Mouse (Mus musculus) thymus, postnatal 25 days (tissue): ENCODE data around the gene Foxo6.
A peak's percentile ranks its signal among the peaks of the same experiment; 100 is the strongest.

Source experiments
- DNase-seq: peaks from one replicate; pipeline ENCODE4 v3.0.0; 2022

The Foxo6 gene

DNA sequence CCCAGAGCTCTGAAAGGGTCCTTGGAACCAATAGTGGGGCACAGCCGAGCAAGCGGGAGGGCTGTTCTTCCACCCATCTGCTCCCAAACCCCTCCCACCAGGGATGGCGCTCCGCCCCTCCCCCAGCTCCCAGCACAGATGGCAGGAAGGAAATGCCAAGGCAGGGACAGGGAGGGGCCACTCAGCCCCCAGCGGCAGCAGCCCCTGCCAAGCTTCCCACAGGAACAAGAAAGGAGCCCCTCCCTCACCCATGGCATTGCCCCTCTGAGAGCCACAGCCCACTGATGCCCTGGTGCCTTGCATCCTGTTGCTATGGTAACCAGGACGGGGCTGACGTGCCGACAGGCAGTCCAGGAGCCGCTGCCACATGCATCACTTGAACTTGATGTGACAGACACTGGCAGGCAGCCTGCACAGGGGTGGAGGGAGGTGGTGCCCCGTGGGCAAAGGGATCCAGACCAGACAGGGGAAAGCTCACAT is 44.3 kb downstream of the Foxo6 start:
- no peak for DNase-seq

DNA sequence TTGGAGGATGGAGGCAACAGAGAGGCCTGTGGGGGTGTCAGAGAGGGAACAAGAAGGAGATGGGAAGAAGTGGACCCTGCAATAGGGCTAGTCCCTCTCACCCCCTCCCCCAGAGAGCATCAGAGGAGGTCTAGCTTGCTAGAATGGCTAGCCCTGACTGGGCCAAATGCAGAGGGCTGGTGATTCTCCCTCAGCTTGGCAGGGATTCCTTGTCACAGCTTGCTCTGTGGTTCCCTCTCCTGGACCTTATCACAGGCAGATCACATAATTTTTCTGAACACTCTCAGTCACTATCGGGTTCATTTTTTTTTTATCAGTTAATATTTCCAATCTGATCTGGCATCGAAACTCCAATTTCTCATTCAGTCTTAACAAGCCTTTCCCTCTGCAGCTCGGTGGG is 46.0 kb downstream of the Foxo6 start:
- no peak for DNase-seq

DNA sequence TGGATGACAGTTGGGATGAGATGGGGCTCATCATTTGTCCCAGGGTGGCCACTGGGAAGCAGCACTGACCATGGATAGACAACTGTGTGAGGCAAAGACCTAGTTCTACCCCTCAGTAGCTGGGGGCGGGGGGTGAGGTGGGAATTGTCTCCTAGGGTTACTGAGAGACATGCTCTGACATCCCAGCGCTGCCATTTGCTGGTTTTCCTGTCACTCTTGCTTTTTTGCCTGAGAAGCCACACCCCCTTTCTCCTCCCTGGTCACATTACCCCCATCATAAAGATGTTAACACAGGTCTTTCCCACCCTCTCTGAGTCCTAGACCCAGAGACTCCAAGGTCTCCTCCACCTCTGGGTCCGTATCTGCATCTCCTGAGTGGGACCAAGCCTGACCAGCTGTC is 47.7 kb downstream of the Foxo6 start:
- DNase-seq: no peak

DNA sequence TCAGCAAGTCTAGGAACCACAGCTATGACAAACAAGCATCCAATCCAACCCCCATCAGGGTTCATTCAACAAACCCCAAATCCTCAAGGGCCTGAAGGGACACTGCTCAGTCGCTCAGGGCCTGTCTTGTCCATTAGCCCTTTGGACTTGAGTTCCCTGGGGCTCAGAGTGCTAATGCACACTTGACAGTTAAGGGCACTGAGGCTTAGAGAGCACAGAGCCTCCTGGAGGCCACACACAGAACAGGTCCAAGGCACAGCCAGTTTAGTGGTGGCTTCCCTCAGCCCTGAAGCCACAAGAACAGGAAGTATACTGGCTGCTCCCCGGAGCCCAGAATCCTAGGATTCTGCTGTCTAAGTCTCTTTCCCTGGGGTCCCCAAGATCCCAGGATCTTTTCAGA is 53.9 kb downstream of the Foxo6 start:
- no peak for DNase-seq

DNA sequence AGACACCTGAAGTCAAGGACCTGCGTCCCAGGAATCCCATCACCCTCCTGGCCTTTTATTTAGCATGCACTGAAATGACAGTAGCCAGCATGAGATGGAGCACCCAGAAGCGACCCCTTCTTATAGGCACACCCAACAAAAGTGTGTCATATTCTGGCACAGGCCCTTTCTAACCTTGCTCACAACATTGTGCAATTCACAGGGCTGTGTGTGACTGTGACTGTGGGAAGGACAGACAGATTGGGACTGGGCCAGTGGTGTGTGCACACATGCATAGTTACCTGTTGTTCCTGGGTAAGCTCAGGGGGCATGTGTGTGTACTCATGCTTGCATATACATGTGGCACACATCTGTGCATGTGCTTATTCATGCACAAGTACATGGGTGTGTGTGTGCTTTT is 54.6 kb downstream of the Foxo6 start:
- no peak for DNase-seq

DNA sequence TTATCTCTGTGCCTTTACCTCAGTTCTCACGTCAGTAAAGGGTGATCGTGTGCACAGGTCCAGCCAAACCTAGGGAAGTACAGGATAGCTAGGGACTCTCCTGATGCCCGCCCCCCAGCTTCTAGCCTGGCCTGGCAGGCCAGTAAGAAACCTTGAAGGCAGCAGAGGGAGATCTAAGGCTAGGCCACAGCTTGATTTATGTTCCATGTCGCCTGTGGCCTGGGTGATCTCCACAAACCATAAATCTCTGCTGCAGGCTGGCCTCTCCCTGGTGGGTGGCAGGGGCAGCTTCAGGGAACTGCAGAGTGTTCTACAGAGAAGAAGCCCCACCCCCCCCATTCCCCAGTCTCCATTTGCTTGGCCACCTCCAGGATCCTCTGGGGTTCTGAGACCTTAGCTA is 55.2 kb downstream of the Foxo6 start:
- no peak for DNase-seq

DNA sequence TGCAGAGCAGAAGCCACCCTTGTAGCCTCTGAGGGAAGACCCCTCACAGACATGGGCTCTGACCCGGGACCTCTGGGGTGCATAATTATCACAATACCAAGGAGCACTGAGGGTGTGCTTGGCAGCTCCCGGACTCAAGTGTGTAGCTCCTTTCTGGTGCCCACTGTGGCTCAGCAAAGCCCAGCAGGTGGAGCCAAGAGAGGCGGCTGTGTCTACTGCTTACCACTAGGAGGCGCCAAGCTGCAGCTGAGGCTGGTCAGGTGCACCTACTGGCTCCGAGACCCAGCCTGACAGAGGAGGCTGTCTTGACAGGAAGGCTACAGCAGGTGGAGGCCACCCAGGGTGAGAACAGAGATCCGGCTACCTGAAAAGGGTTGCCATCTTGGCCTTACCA is 56.9 kb downstream of the Foxo6 start:
- DNase-seq: peak; percentile 72

DNA sequence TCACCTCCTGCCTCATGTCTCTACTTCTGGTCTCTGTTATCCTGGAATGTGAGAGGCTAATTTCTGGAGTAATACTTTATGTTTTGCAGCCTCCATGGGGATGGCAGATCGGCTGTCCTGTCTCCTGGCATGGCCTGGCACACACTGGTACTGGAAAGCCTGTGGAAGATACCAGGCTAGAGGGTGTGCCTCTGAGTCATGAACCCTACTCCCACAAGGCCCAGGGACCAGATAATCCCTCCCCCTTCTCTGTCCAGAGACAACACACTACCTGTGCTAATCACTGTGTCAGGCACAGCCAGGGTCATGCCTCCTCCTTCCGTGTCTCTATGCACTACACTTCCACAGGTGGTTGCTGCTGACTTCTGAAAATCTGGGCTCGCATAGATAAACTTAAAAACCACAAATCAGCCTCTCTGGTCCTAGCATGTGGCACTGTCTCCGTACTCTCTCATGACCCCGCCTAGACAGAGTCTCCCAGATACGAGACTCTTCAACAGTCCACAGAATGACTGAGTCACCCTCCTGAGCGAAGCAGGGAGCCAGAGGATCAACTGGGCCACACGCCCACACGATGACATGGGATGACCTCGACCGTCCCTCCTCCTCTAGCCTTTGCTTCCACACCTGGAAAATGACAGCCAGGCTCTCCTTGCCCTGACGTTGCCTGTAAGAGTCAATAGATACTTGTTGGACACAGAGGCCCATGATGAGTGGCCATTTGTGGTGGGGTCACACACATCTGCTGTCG is 57.5 kb downstream of the Foxo6 start:
- no peak for DNase-seq

DNA sequence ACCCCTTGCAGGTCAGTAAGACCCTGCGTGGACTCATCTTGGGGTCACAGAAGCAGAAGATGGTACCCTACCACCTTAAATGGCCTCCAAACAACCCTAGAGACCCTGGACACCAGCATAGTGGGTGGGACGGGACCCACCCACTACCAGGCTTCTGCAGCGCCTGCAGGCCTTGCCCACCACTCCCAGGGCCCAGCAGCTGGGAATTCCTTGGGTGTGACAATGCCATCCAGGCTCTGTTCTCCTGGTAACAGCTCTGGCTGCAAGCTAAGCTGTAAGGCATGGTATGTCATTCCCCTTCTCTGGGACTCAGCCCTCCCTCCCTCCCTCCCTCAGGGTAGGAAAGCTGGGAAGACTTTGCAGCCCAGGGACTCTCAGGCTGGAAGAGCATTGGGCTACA is 58.5 kb downstream of the Foxo6 start:
- no peak for DNase-seq

DNA sequence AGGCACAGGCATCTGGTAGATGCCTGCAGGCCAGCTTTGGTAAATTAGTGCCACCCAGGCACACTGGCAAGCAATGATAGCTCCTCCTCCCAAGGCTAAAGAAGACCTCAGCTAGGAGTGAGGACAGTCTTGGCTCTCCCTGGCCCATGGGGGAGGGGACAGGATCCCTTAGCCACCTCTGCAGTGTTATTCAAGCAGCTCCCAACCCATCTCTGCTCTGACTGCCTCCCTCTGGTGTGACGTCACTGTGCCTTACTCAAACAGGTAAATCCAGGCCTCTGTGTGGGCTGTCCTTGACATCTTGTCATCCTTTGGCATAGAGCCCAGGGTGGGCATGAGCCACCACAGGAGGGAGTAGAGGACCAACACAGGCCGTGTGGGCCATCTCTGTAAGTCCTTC is 59.9 kb downstream of the Foxo6 start:
- no peak for DNase-seq

DNA sequence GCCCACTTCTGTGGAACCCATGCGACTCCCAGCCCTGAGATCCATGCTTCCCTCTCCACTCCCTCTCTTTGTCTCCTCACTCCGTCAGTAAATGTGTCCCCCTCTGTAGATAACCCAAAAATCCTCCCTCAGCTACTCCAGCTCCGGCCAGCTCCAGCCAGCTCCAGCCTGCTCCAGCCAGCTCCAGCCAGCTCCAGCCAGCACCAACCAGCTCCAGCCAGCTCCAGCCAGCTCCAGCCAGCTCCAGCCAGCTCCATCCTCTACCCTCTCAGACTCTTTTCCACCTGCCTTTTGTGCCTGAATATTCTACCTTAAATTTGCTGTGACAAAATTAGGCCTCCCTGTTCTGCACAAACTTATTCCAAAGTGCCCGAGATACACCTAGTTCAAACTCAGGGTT is 60.5 kb downstream of the Foxo6 start:
- DNase-seq: no peak

DNA sequence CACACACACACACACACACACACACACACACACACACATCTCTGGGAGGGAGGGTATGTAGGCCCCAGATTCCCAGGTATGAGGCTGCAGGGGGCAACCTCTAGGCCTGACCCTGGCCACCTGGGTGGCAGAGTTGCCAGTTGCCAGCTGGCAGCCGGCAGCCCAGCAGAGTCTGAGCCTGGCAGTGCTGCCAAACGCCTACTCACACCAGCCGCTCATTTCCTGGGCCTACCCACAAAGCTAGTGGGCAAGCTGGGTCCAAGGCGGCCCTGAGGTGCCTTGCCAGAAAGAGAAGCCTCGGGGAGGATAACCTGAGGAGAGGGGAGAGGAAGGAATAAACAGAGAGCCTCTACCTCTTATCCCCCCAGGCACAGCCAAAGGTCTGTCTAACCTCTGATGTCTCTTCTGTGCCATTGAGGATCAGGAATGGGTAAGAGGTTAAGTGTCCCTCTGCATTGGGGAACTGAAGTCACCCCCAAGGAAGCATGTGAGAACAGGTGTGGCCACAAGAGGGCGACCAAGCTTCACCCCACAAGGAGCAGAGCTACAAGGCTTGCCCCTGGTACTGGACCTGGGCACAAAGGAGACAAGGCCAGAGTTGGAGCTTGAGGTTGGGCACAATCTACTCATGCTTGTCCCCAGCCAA is 61.9 kb downstream of the Foxo6 start:
- DNase-seq: peak; percentile 63

DNA sequence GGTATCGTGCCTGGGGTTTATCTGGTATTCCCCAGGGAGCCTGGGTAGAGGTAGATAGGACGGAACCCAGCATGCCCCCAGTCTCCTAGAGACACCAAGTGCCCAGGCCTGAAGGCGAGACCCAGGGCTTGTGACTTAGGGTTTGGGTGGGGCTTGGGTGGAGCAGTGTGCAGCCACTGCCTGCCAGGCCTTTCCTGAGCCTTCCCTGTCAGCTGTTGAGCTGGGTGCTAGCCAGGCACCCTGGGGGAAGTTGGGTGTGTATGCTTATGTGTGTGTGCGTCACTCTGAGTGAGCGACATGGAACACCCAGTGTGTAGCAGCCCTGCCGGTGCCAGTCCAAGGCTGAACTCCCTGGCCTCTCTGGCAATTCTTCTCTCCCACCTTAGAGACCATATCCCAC is 63.3 kb downstream of the Foxo6 start:
- DNase-seq: no peak

DNA sequence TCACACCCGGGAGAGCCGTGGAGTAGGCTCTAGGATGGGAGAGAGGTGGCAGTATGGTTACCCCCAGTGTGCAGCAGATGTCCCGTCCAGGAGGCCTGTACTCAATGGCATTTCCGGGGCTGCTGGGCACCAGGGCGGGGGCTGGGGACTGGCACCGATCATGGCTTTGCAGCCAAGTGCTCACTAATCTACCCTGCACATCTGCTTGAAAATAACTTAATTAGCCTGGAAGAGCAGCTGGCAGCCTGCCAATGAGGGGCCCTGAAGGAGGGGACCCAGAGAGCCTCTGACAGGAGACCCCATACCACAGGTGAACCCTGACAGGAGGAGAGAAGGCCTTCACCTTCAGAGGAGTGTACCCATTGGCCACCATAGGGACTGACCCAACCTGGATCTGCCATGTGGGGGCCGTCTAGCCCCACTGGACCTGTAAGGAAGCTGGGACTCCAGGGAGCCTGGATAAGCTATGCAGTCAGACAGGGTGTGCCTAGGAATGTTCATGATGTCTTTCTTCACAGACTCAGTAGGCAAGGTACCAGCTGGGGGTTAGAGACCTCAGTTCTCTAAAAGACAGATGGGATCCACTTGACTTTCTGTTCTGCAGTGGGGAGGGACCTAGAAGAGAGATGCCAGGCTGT is 63.9 kb downstream of the Foxo6 start:
- no peak for DNase-seq

DNA sequence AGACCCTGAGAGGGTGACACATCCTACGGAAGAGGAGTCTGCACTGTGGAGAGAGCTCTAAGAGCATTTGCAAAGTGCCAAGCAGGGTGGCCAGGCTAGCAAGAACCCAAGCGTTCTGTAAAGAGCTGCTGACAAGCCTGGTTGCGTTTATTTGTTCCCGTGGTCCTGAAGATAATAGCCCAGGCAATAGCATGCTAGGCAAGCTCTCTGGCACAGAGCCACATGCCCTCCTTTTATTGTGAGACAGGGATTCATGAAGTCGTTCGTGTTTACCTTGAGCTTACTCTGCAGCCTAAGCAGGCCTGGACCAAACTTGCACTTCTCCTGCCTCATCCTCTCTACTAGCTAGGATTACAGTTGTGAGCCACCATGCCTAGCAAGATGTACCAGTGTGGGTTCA is 65.4 kb downstream of the Foxo6 start:
- no peak for DNase-seq

DNA sequence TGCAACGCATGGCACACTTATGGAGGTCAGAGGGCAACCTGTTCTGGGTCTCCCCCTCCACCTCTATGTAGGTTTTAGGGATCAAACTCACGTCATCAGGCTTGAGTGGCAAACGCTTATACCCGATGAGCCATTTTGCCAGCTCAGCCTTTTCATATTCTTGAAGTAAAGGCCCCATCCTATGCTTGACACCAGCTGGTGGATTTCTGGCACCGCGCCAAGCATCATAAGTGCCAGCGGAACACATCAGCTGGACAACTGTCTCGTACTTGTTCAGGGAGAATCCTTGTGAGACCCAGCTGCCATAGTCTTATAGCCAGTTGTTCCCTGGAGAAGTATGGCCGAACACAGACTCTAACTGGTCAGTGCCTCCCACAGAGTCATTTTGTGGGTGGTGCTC is 68.3 kb downstream of the Foxo6 start:
- DNase-seq: no peak
